Mouse (Mus musculus) heart, postnatal 0 days (tissue): ENCODE data around the gene Itga5. TPM values are rescaled to one million over a fixed set of nuclear protein-coding genes. Genes with fewer than 3 reads are reported as not detected.

Source experiments
- ATAC-seq: fragments of 200-750 bp; cut with Nextera tagmentation; 2 replicates; pipeline ENCODE4 v1.8.0; 2017; ENCODE audit warnings: low read depth, moderate number of reproducible peaks, moderate library complexity; ENCODE audit not compliant: insufficient read depth
- DNase-seq: peaks from one replicate; pipeline ENCODE4 v3.0.0-alpha.2; 2016; ENCODE audit warnings: low spot score
- H3K27ac ChIP-seq: fragments of 300-500 bp; sonication (generic); 2 replicates; pipeline ENCODE4 v1.5.1; 2014; ENCODE audit warnings: low read depth, mild to moderate bottlenecking
- H3K27me3 ChIP-seq: fragments of 300-500 bp; sonication (generic); 2 replicates; pipeline ENCODE4 v1.6.1; 2014; ENCODE audit warnings: low read length, mixed read lengths; ENCODE audit not compliant: control insufficient read depth, insufficient read depth
- H3K36me3 ChIP-seq: fragments of 300-500 bp; sonication (generic); replicated peaks from 2 replicates; pipeline ENCODE4 v1.6.1; 2014; ENCODE audit warnings: low read length, mixed read lengths; ENCODE audit not compliant: control insufficient read depth, insufficient read depth
- H3K4me1 ChIP-seq: fragments of 300-500 bp; sonication (generic); 2 replicates; pipeline ENCODE4 v1.6.1; 2014; ENCODE audit warnings: antibody characterized with exemption; ENCODE audit not compliant: control insufficient read depth, insufficient read depth
- H3K4me2 ChIP-seq: fragments of 300-500 bp; sonication (generic); 2 replicates; pipeline ENCODE4 v1.6.1; 2014; ENCODE audit warnings: low read depth, mild to moderate bottlenecking, low read length, moderate library complexity
- H3K4me3 ChIP-seq: fragments of 300-500 bp; sonication (generic); 2 replicates; pipeline ENCODE4 v1.5.1; 2014; ENCODE audit warnings: low read depth, low read length
- H3K9ac ChIP-seq: fragments of 300-500 bp; sonication (generic); replicated peaks from 2 replicates; pipeline ENCODE4 v1.6.1; 2014; ENCODE audit warnings: low read depth, low read length, mixed read lengths
- H3K9me3 ChIP-seq: fragments of 300-500 bp; sonication (generic); replicated peaks from 2 replicates; pipeline ENCODE4 v1.6.1; 2016; ENCODE audit warnings: low read length; ENCODE audit not compliant: control insufficient read depth
- CTCF ChIP-seq: IDR thresholded peaks from 2 replicates; pipeline ENCODE4 v1.5.1; 2016; ENCODE audit warnings: antibody characterized with exemption, control low read depth, low read depth
- EP300 ChIP-seq: IDR thresholded peaks from 2 replicates; pipeline ENCODE4 v1.6.1; 2016; ENCODE audit warnings: antibody characterized with exemption, low read depth
- WGBS: fragments of 180-500 bp; shearing (Covaris S2); extraction: QIAGEN DNeasy Blood & Tissue Kit; methylation state at CpG from one replicate; pipeline ENCODE4 v1.1.7; 2014; 5-methylcytosine and 5-hydroxymethylcytosine counted together
- polyA plus RNA-seq: library from polyadenylated mRNA; unstranded; fragments of >200 nt; fragmentation: Nextera tagmentation; extraction: Ambion mirVana; gene quantifications from 2 replicates; pipeline ENCODE4 v1.2.1, GENCODE M21; 2015
- total RNA-seq: library from RNA; depleted of rRNA; stranded (reverse); fragments of >200 nt; gene quantifications from 2 replicates; pipeline ENCODE4 v1.2.3, GENCODE M21; 2014; ENCODE audit warnings: low replicate concordance

Gene Itga5
- total and polyA plus RNA-seq, 2 experiments from 2014 or later, result 47.5 to 83.3 TPM

DNA sequence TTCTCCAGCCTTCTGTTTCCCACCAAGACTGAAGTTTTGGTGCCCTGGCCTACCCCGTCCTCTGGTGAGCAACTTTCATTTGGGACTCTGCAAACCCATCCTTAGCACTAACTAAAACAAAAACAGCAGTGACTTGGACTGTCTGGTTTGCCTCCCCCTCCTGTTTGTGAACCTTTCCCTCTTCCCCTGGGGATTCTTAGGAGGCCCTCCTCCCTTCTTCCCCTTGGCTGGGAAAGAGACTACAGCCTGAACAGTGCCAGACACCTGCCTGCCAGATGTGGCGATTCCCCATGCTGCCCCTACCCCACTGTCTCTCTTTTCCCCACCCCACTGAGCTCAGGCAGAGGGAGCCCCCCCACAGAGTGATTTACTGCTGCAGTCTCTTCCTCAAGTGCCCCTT, 65.5 kb downstream of the Itga5 start:
- peaks cover 33% of the 10 kb centered on the region for H3K36me3 ChIP-seq
- ATAC-seq (no peak), DNase-seq (no peak)
- no peaks in the 10 kb centered on the region for H3K9me3 ChIP-seq
- H3K9ac ChIP-seq, result no peak overlapping the region
- peaks cover 12% of the 10 kb centered on the region for H3K4me1 ChIP-seq
- H3K27ac ChIP-seq, result peak overlapping the region; percentile 22; the same call in 1 of the 2 replicates
- no peak overlapping the region for H3K4me2 ChIP-seq
- H3K27me3 ChIP-seq, result no peaks in the 10 kb centered on the region
- H3K4me3 ChIP-seq, result no peak overlapping the region
- no peak for TF ChIP-seq CTCF
- TF ChIP-seq EP300, result no peak
- WGBS, result 59% methylated on average over 2 of the region's 2 CpGs

DNA sequence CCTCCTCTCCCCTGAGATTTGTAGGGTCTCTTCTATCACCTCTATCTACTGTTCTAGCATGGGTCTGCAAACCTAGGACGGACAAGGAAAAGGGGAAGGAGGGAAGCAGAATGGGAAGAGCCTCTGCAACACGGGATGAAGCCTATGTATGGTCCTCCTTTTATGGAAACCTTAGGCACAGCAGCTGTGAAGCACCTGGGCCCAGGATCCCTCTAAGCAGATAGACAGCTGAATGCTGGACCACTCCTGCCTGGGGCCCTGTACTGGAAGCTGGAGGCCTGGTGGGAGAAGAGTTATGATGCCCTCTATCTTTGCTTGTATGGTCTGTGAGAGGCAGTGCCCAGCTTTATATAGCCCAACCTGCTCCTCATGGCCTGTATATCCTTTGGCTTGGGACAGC, 66.0 kb downstream of the Itga5 start:
- Histone ChIP-seq H3K4me3 (no peak overlapping the region), H3K9ac (0 out of 2 replicates have a peak overlapping the region, but pooled peaks have one; percentile 7), H3K9me3 (no peaks in the 10 kb centered on the region), H3K27ac (peak overlapping the region; percentile 22; the same call in 1 of the 2 replicates), H3K4me2 (peak overlapping the region; percentile 34; the same call in 1 of the 2 replicates), H3K4me1 (peaks cover 12% of the 10 kb centered on the region), H3K36me3 (peaks cover 37% of the 10 kb centered on the region), H3K27me3 (no peaks in the 10 kb centered on the region)
- DNase-seq (no peak), ATAC-seq (no peak)
- TF ChIP-seq CTCF, result no peak
- no peak for TF ChIP-seq EP300
- WGBS, result 29% methylated on average over 2 of the region's 2 CpGs

DNA sequence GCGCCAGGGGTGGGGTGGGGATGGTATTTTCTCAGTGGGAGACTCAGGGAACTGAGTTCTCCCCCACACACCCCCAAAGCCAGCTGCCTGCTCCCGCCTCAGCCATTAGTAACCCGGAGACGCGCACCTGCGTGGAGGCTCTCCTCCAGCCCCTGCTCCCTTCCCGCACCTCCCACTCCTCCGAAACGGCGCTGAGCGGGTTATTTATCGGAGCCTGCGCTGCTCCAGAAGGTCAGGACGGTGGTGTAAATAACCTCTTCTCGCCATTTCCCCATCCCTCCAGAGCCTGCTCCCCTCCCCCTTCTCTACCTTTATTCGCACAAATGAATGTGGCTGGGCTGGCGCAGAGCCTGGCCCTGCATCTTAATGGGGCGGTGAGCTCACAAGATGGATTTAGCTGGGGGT, 66.5 kb downstream of the Itga5 start:
- WGBS, result 29% methylated on average over 18 of the region's 18 CpGs
- TF ChIP-seq EP300 (no peak), CTCF (no peak)
- H3K27ac ChIP-seq, result no peak overlapping the region
- no peaks in the 10 kb centered on the region for H3K27me3 ChIP-seq
- DNase-seq (no peak), ATAC-seq (no peak)
- no peak overlapping the region for H3K4me3 ChIP-seq
- no peaks in the 10 kb centered on the region for H3K9me3 ChIP-seq
- no peak overlapping the region for H3K9ac ChIP-seq
- H3K36me3 ChIP-seq, result peaks cover 41% of the 10 kb centered on the region
- peaks cover 12% of the 10 kb centered on the region for H3K4me1 ChIP-seq
- peak overlapping the region; percentile 34 for H3K4me2 ChIP-seq

DNA sequence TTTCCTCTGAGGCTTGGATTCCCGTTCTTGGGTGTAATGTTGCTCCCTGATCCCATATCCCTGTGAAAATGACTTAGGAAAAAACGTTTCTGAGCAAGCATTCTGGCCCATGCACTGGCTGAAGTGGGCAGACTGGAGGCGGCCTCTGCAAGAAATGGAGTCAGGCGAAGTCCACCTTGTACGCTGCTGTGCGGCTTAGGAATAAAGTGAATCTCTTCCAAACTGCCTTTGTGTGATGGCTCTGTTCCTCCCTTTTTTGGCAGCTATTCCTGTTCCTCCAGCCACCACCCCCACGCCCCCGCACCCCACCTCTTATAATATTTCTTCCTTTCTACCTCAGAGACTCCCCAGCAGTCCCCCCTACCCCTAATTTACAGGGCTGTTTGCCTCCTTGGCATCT, 66.9 kb downstream of the Itga5 start:
- H3K9me3 ChIP-seq, result no peaks in the 10 kb centered on the region
- TF ChIP-seq CTCF (no peak), EP300 (no peak)
- peaks cover 12% of the 10 kb centered on the region for H3K4me1 ChIP-seq
- H3K27me3 ChIP-seq, result no peaks in the 10 kb centered on the region
- no peak for DNase-seq
- ATAC-seq, result no peak
- H3K4me3 ChIP-seq, result no peak overlapping the region
- peak overlapping the region; percentile 34 for H3K4me2 ChIP-seq
- 60% methylated on average over 8 of the region's 8 CpGs for WGBS
- no peak overlapping the region for H3K27ac ChIP-seq
- H3K36me3 ChIP-seq, result peaks cover 42% of the 10 kb centered on the region
- H3K9ac ChIP-seq, result no peak overlapping the region

- no peak overlapping the region for H3K4me3 ChIP-seq
- H3K27ac ChIP-seq, result no peak overlapping the region
- TF ChIP-seq EP300, result no peak
- TF ChIP-seq CTCF, result no peak
- 77% methylated on average over 5 of the region's 5 CpGs for WGBS
- no peak for DNase-seq
- no peak overlapping the region for H3K4me2 ChIP-seq
- no peak for ATAC-seq
- peaks cover 45% of the 10 kb centered on the region for H3K36me3 ChIP-seq
- no peak overlapping the region for H3K9ac ChIP-seq
- peaks cover 12% of the 10 kb centered on the region for H3K4me1 ChIP-seq
- H3K9me3 ChIP-seq, result no peaks in the 10 kb centered on the region
- H3K27me3 ChIP-seq, result no peaks in the 10 kb centered on the region
These were observed 67.5 kb downstream of the Itga5 start for GRCm38 (mm10) chr15:103298861-103299616.

DNA sequence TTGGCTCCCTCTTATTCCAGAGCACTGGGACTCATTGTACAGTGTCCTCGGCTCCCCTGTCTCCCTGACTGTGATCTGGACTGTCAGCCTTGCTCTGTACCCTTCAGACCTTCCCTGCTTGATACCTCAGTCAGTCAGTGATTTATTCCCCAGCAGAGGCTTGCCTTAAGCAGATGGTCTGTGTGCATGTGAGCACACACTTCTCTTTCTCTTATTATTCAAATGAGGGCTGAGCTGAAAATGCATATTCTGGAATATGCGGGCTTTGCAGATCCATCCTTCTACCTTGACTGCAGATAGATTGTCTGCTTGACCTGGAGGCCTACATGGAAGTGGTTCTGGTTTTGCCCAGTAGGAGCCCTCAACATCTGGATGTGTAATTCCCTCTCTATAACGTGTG, 68.5 kb downstream of the Itga5 start:
- DNase-seq (no peak), ATAC-seq (no peak)
- H3K4me1 ChIP-seq, result peaks cover 12% of the 10 kb centered on the region; the same call in 1 of the 2 replicates
- no peaks in the 10 kb centered on the region for H3K27me3 ChIP-seq
- no peak for TF ChIP-seq CTCF
- TF ChIP-seq EP300, result no peak
- 92% methylated on average over 3 of the region's 3 CpGs for WGBS
- H3K36me3 ChIP-seq, result peaks cover 55% of the 10 kb centered on the region
- no peak overlapping the region for H3K4me2 ChIP-seq
- no peak overlapping the region for H3K27ac ChIP-seq
- no peaks in the 10 kb centered on the region for H3K9me3 ChIP-seq
- no peak overlapping the region for H3K9ac ChIP-seq
- no peak overlapping the region for H3K4me3 ChIP-seq
